Mouse (Mus musculus) spleen, embryonic (tissue): ENCODE results near the gene Gm49403.

Experiments used
- CTCF ChIA-PET: fragments of 350-600 bp; sonication (Branson Sonifier 250); formaldehyde crosslinking; loops from one replicate; lab custom pipeline; 2022; lab: Charles Lee

Gene Gm49403

GRCm38 (mm10) chr19:8883616-8884015 is at the start of gene Gm49403, which contains the start of gene Lbhd1:
Gm49403 (plus strand) TSS chr19:8883930.
Lbhd1 (plus strand) TSS chr19:8883732.
- CTCF ChIA-PET: no interaction called here

- CTCF ChIA-PET: interaction anchor here (0.6 kb wide), 1 partner anchor 118 kb away, joined by 9 read pairs; no protein-coding TSS in a partner anchor
Measured at GRCm38 (mm10) chr19:8836327-8836726, 47.4 kb upstream of the Gm49403 start.

GRCm38 (mm10) chr19:8837251-8837791 is 46.4 kb upstream of the Gm49403 start, which contains the start of gene Bscl2:
Bscl2 (plus strand) TSS chr19:8837467.
- CTCF ChIA-PET: no interaction called here

GRCm38 (mm10) chr19:8838041-8838730 is 45.5 kb upstream of the Gm49403 start:
- CTCF ChIA-PET: interaction anchor here (0.7 to 0.8 kb wide), 2 partner anchors 33 to 89 kb away, joined by 3 to 8 read pairs; partner anchors contain the start of gene Ubxn1

- CTCF ChIA-PET: interaction anchor here (0.5 to 1.0 kb wide), 6 partner anchors 21 to 215 kb away, joined by 3 to 9 read pairs (median 5); partner anchors contain the start of gene Ubxn1
Measured at GRCm38 (mm10) chr19:8839103-8839907, 44.4 kb upstream of the Gm49403 start, which contains the start of gene Gng3. Gng3 (minus strand) TSS chr19:8839194.

GRCm38 (mm10) chr19:8839908-8840791 is 43.6 kb upstream of the Gm49403 start:
- CTCF ChIA-PET: interaction anchor here (0.5 to 0.6 kb wide), 3 partner anchors 47 to 214 kb away, joined by 4 to 9 read pairs (median 4); no protein-coding TSS in a partner anchor

GRCm38 (mm10) chr19:8841012-8841411 is 42.7 kb upstream of the Gm49403 start:
- CTCF ChIA-PET: interaction anchor here (0.5 kb wide), 1 partner anchor 155 kb away, joined by 4 read pairs; no protein-coding TSS in a partner anchor

GRCm38 (mm10) chr19:8842961-8843360 is 40.8 kb upstream of the Gm49403 start:
- CTCF ChIA-PET: no interaction called here

- CTCF ChIA-PET: interaction anchor here (0.5 to 0.6 kb wide), 3 partner anchors 66 to 118 kb away, joined by 3 to 5 read pairs (median 3); no protein-coding TSS in a partner anchor
Measured at GRCm38 (mm10) chr19:8844371-8845129, 39.2 kb upstream of the Gm49403 start.

- CTCF ChIA-PET: no interaction called here
Measured at GRCm38 (mm10) chr19:8848356-8848755, 35.4 kb upstream of the Gm49403 start.

GRCm38 (mm10) chr19:8850402-8850901 is 33.3 kb upstream of the Gm49403 start, which contains the start of gene Lrrn4cl:
Lrrn4cl (plus strand) TSS chr19:8850768.
- CTCF ChIA-PET: interaction anchor here (0.6 kb wide), 1 partner anchor 1101 kb away, joined by 5 read pairs; no protein-coding TSS in a partner anchor

- CTCF ChIA-PET: no interaction called here
Measured at GRCm38 (mm10) chr19:8851639-8852038, 32.1 kb upstream of the Gm49403 start.

GRCm38 (mm10) chr19:8852236-8852928 is 31.3 kb upstream of the Gm49403 start:
- CTCF ChIA-PET: no interaction called here

- CTCF ChIA-PET: interaction anchor here (0.6 kb wide), 1 partner anchor 237 kb away, joined by 5 read pairs; no protein-coding TSS in a partner anchor
Measured at GRCm38 (mm10) chr19:8853117-8853516, 30.6 kb upstream of the Gm49403 start.

- CTCF ChIA-PET: no interaction called here
Measured at GRCm38 (mm10) chr19:8857689-8858088, 26.0 kb upstream of the Gm49403 start.

GRCm38 (mm10) chr19:8859018-8859417 is 24.7 kb upstream of the Gm49403 start:
- CTCF ChIA-PET: interaction anchor here (0.6 kb wide), 1 partner anchor 223 kb away, joined by 3 read pairs; no protein-coding TSS in a partner anchor

- CTCF ChIA-PET: no interaction called here
Measured at GRCm38 (mm10) chr19:8864265-8864664, 19.5 kb upstream of the Gm49403 start.

- CTCF ChIA-PET: interaction anchor here (0.6 kb wide), 2 partner anchors 31 to 40 kb away, joined by 3 read pairs; partner anchors contain the start of gene Gng3
Measured at GRCm38 (mm10) chr19:8870381-8870780, 13.3 kb upstream of the Gm49403 start.
